Mouse (Mus musculus): ENCODE measurements around the gene Slc27a5.

GRCm38 (mm10) chr7:13033451-13034147 lies 35.6 kb upstream of the Slc27a5 start:
- TF ChIP-seq CTCF (conservative IDR thresholded peaks at IDR 0.05; ENCODE audit: low read length) (no peak), POU5F1 (IDR thresholded peaks at IDR 0.05; ENCODE audit: borderline replicate concordance, low read length) (no peak), NANOG (IDR thresholded peaks at IDR 0.05; ENCODE audit: borderline replicate concordance, low read length) (no peak)

Data from E14TG2a.4 (cell line).